Mouse (Mus musculus) hindbrain, embryonic 13.5 days (tissue): ENCODE data around the gene Cdk9. TPM values are rescaled to one million over a fixed set of nuclear protein-coding genes. Genes with fewer than 3 reads are reported as not detected.

Experiments used
- ATAC-seq: fragments of 200-750 bp; cut with Nextera tagmentation; 2 replicates; pipeline ENCODE4 v1.8.0; 2017; ENCODE audit warnings: moderate TSS enrichment; ENCODE audit not compliant: low FRiP score
- H3K27ac ChIP-seq: fragments of 300-500 bp; sonication (generic); 2 replicates; pipeline ENCODE4 v1.5.1; 2015; ENCODE audit warnings: inconsistent platforms, mild to moderate bottlenecking, moderate library complexity
- H3K27me3 ChIP-seq: fragments of 300-500 bp; sonication (generic); 2 replicates; pipeline ENCODE4 v1.6.1; 2015; ENCODE audit warnings: mild to moderate bottlenecking, inconsistent platforms
- H3K36me3 ChIP-seq: fragments of 300-500 bp; sonication (generic); 2 replicates; pipeline ENCODE4 v1.6.1; 2015; ENCODE audit warnings: mild to moderate bottlenecking, inconsistent platforms
- H3K4me1 ChIP-seq: fragments of 300-500 bp; sonication (generic); replicated peaks from 2 replicates; pipeline ENCODE4 v1.6.1; 2015; ENCODE audit warnings: inconsistent platforms
- H3K4me2 ChIP-seq: fragments of 300-500 bp; sonication (generic); 2 replicates; pipeline ENCODE4 v1.6.1; 2015; ENCODE audit warnings: inconsistent platforms, mild to moderate bottlenecking, moderate library complexity
- H3K4me3 ChIP-seq: fragments of 300-500 bp; sonication (generic); 2 replicates; pipeline ENCODE4 v1.5.1; 2015; ENCODE audit warnings: mild to moderate bottlenecking, inconsistent platforms
- H3K9ac ChIP-seq: fragments of 300-500 bp; sonication (generic); 2 replicates; pipeline ENCODE4 v1.6.1; 2015; ENCODE audit warnings: mild to moderate bottlenecking, inconsistent platforms
- H3K9me3 ChIP-seq: fragments of 300-500 bp; sonication (generic); 2 replicates; pipeline ENCODE4 v1.6.1; 2016; ENCODE audit warnings: inconsistent platforms
- WGBS: fragments of 180-500 bp; shearing (Covaris S2); methylation state at CpG from one replicate; pipeline ENCODE4 v1.1.7; 2015; 5-methylcytosine and 5-hydroxymethylcytosine counted together
- polyA plus RNA-seq: library from polyadenylated mRNA; unstranded; fragments of >200 nt; fragmentation: Nextera tagmentation; extraction: Ambion mirVana; gene quantifications from 2 replicates; pipeline ENCODE4 v1.2.1, GENCODE M21; 2015

Cdk9 gene
- polyA plus RNA-seq, 1 experiment from 2014 or later = 74.9 TPM

- 95% methylated on average over 10 of the region's 10 CpGs for WGBS
- Histone ChIP-seq H3K36me3 (peaks cover 62% of the 10 kb centered on the region), H3K27ac (no peak overlapping the region), H3K4me2 (no peak overlapping the region), H3K4me3 (no peak overlapping the region), H3K27me3 (no peaks in the 10 kb centered on the region), H3K4me1 (peaks cover 10% of the 10 kb centered on the region), H3K9me3 (no peaks in the 10 kb centered on the region), H3K9ac (no peak overlapping the region)
- no peak for ATAC-seq
Measured at GRCm38 (mm10) chr2:32683701-32684100, 29.2 kb downstream of the Cdk9 start.

GRCm38 (mm10) chr2:32682721-32683417 is 30.0 kb downstream of the Cdk9 start:
- H3K27ac ChIP-seq = no peak overlapping the region
- peaks cover 10% of the 10 kb centered on the region for H3K4me1 ChIP-seq
- ATAC-seq = no peak
- 82% methylated on average over 14 of the region's 14 CpGs for WGBS
- H3K27me3 ChIP-seq = no peaks in the 10 kb centered on the region
- no peaks in the 10 kb centered on the region for H3K9me3 ChIP-seq
- H3K9ac ChIP-seq = no peak overlapping the region
- H3K4me2 ChIP-seq = no peak overlapping the region
- no peak overlapping the region for H3K4me3 ChIP-seq
- H3K36me3 ChIP-seq = peaks cover 57% of the 10 kb centered on the region

- Histone ChIP-seq H3K9ac (no peak overlapping the region), H3K27ac (no peak overlapping the region), H3K27me3 (no peaks in the 10 kb centered on the region), H3K4me2 (no peak overlapping the region), H3K4me3 (no peak overlapping the region), H3K4me1 (peaks cover 10% of the 10 kb centered on the region), H3K9me3 (peaks cover 2% of the 10 kb centered on the region; the same call in 1 of the 2 replicates), H3K36me3 (peaks cover 45% of the 10 kb centered on the region)
- 0 out of 2 replicates have a peak, but pooled peaks have one; percentile 21 for ATAC-seq
- 71% methylated on average over 6 of the region's 6 CpGs for WGBS
Measured at GRCm38 (mm10) chr2:32681754-32682153, 31.1 kb downstream of the Cdk9 start.

- Histone ChIP-seq H3K9ac (no peak overlapping the region), H3K27me3 (no peaks in the 10 kb centered on the region), H3K4me3 (no peak overlapping the region), H3K27ac (no peak overlapping the region), H3K4me1 (peaks cover 10% of the 10 kb centered on the region), H3K36me3 (peaks cover 39% of the 10 kb centered on the region), H3K9me3 (peaks cover 3% of the 10 kb centered on the region; the same call in 1 of the 2 replicates), H3K4me2 (no peak overlapping the region)
- ATAC-seq = no peak
- WGBS = 91% methylated on average over 19 of the region's 19 CpGs
Measured at GRCm38 (mm10) chr2:32680961-32681650, 31.8 kb downstream of the Cdk9 start.

GRCm38 (mm10) chr2:32680051-32680451 is 32.8 kb downstream of the Cdk9 start:
- WGBS = 55% methylated on average over 7 of the region's 7 CpGs
- H3K36me3 ChIP-seq = peaks cover 28% of the 10 kb centered on the region
- H3K4me3 ChIP-seq = no peak overlapping the region
- H3K9me3 ChIP-seq = peaks cover 3% of the 10 kb centered on the region; the same call in 1 of the 2 replicates
- no peak overlapping the region for H3K4me2 ChIP-seq
- no peaks in the 10 kb centered on the region for H3K27me3 ChIP-seq
- H3K27ac ChIP-seq = 0 out of 2 replicates have a peak overlapping the region, but pooled peaks have one; percentile 23
- ATAC-seq = no peak
- peaks cover 10% of the 10 kb centered on the region for H3K4me1 ChIP-seq
- H3K9ac ChIP-seq = peak overlapping the region; percentile 46; the same call in 1 of the 2 replicates

GRCm38 (mm10) chr2:32677683-32678082 is 35.2 kb downstream of the Cdk9 start:
- Histone ChIP-seq H3K9me3 (peaks cover 3% of the 10 kb centered on the region; the same call in 1 of the 2 replicates), H3K4me1 (peaks cover 10% of the 10 kb centered on the region), H3K36me3 (peaks cover 5% of the 10 kb centered on the region), H3K27me3 (no peaks in the 10 kb centered on the region), H3K9ac (no peak overlapping the region), H3K4me3 (no peak overlapping the region), H3K27ac (no peak overlapping the region), H3K4me2 (no peak overlapping the region)
- ATAC-seq = no peak
- WGBS = 95% methylated on average over 7 of the region's 7 CpGs

GRCm38 (mm10) chr2:32676821-32677220 is 36.1 kb downstream of the Cdk9 start:
- H3K4me1 ChIP-seq = peaks cover 10% of the 10 kb centered on the region
- no peak overlapping the region for H3K9ac ChIP-seq
- no peak for ATAC-seq
- no peak overlapping the region for H3K4me2 ChIP-seq
- H3K36me3 ChIP-seq = no peaks in the 10 kb centered on the region
- H3K4me3 ChIP-seq = no peak overlapping the region
- 95% methylated on average over 3 of the region's 3 CpGs for WGBS
- H3K27ac ChIP-seq = no peak overlapping the region
- peaks cover 3% of the 10 kb centered on the region; the same call in 1 of the 2 replicates for H3K9me3 ChIP-seq
- no peaks in the 10 kb centered on the region for H3K27me3 ChIP-seq

GRCm38 (mm10) chr2:32673176-32673917 is 39.5 kb downstream of the Cdk9 start:
- Histone ChIP-seq H3K36me3 (no peaks in the 10 kb centered on the region), H3K4me1 (no peaks in the 10 kb centered on the region), H3K27ac (no peak overlapping the region), H3K9ac (no peak overlapping the region), H3K4me3 (no peak overlapping the region), H3K27me3 (no peaks in the 10 kb centered on the region), H3K4me2 (no peak overlapping the region), H3K9me3 (peaks cover 3% of the 10 kb centered on the region; the same call in 1 of the 2 replicates)
- no peak for ATAC-seq
- WGBS = 85% methylated on average over 16 of the region's 16 CpGs

GRCm38 (mm10) chr2:32671907-32672595 is 40.8 kb downstream of the Cdk9 start:
- ATAC-seq = no peak
- Histone ChIP-seq H3K36me3 (no peaks in the 10 kb centered on the region), H3K9ac (no peak overlapping the region), H3K9me3 (peaks cover 3% of the 10 kb centered on the region; the same call in 1 of the 2 replicates), H3K4me2 (no peak overlapping the region), H3K4me1 (no peaks in the 10 kb centered on the region), H3K27me3 (no peaks in the 10 kb centered on the region), H3K4me3 (no peak overlapping the region), H3K27ac (no peak overlapping the region)
- 69% methylated on average over 9 of the region's 9 CpGs for WGBS

GRCm38 (mm10) chr2:32671147-32671546 is 41.7 kb downstream of the Cdk9 start:
- no peak overlapping the region for H3K4me3 ChIP-seq
- H3K27ac ChIP-seq = no peak overlapping the region
- no peak overlapping the region for H3K9ac ChIP-seq
- no peak for ATAC-seq
- H3K9me3 ChIP-seq = no peaks in the 10 kb centered on the region
- WGBS = 90% methylated on average over 9 of the region's 9 CpGs
- H3K4me2 ChIP-seq = no peak overlapping the region
- H3K36me3 ChIP-seq = no peaks in the 10 kb centered on the region
- no peaks in the 10 kb centered on the region for H3K4me1 ChIP-seq
- H3K27me3 ChIP-seq = no peaks in the 10 kb centered on the region

GRCm38 (mm10) chr2:32669876-32670275 is 43.0 kb downstream of the Cdk9 start:
- Histone ChIP-seq H3K9me3 (no peaks in the 10 kb centered on the region), H3K4me3 (no peak overlapping the region), H3K36me3 (no peaks in the 10 kb centered on the region), H3K4me2 (no peak overlapping the region), H3K4me1 (no peaks in the 10 kb centered on the region), H3K9ac (no peak overlapping the region), H3K27ac (no peak overlapping the region), H3K27me3 (no peaks in the 10 kb centered on the region)
- WGBS = 78% methylated on average over 3 of the region's 3 CpGs
- ATAC-seq = no peak

- no peaks in the 10 kb centered on the region for H3K4me1 ChIP-seq
- no peak for ATAC-seq
- 72% methylated on average over 7 of the region's 7 CpGs for WGBS
- no peaks in the 10 kb centered on the region for H3K27me3 ChIP-seq
- H3K9ac ChIP-seq = no peak overlapping the region
- H3K4me3 ChIP-seq = no peak overlapping the region
- H3K27ac ChIP-seq = no peak overlapping the region
- H3K9me3 ChIP-seq = no peaks in the 10 kb centered on the region
- no peak overlapping the region for H3K4me2 ChIP-seq
- H3K36me3 ChIP-seq = no peaks in the 10 kb centered on the region
Measured at GRCm38 (mm10) chr2:32668176-32668575, 44.7 kb downstream of the Cdk9 start.
